In genomic region chr5:37716505-37717372, GRCm38 (mm10) we compare ENCODE assay signal across 8 mouse cellular contexts. TPM values are rescaled to one million over a fixed set of nuclear protein-coding genes. Genes with fewer than 3 reads are reported as not detected.
A peak's percentile ranks its signal among the peaks of the same experiment; 100 is the strongest.
DNase-seq lines count a peak whose midpoint lies in the region; ATAC-seq and TF ChIP-seq lines count a peak whose summit lies in the region.

Gene Stk32b (minus strand): TSS chr5:37717171.

- peak within 1 kb of the TSS; percentile 61 for H3K9ac ChIP-seq in heart, embryonic 14.5 days (ENCODE audit: low read length)

- DNase-seq in gastrocnemius, postnatal 14 days: peak; percentile 12
- DNase-seq in gastrocnemius, adult 8-10 months (ENCODE audit: low spot score in 2 of 2): no peak
- DNase-seq in embryo, embryonic 10.5 days (ENCODE audit: low spot score): peak; percentile 76
- DNase-seq in kidney, postnatal 14 days: peak; percentile 72
- DNase-seq in lung, postnatal 36 days: peak; percentile 40
- peak; percentile 10 for DNase-seq in testis, postnatal 14 days (ENCODE audit: low spot score)
- no peak for DNase-seq in thymus, adult 2 months

- 2% methylated on average over 40 of the region's 40 CpGs for WGBS in heart, embryonic 14.5 days
- 6% methylated on average over 40 of the region's 40 CpGs for WGBS in thymus, adult 2 months

- peaks cover 7% of the 10 kb centered on the region; the same call in 1 of the 2 replicates for H3K9me3 ChIP-seq in heart, embryonic 14.5 days (ENCODE audit: control insufficient read depth, low read length)

- H3K27ac ChIP-seq in heart, embryonic 14.5 days (replicated peaks in 1 of 2; ENCODE audit: control insufficient read depth in 1 of 2, insufficient read depth in 1 of 2, low read depth in 2 of 2, low read length in 2 of 2): no peak within 1 kb of the TSS
- no peak within 1 kb of the TSS for H3K27ac ChIP-seq in thymus, adult 2 months (ENCODE audit: control insufficient read depth, insufficient read depth, low read length)

- H3K4me1 ChIP-seq in heart, embryonic 14.5 days (ENCODE audit: control insufficient read depth in 2 of 2, insufficient read depth in 2 of 2, low read length in 2 of 2): peaks cover 2 to 11% of the 10 kb centered on the region in 2 experiments; a peak in 2 of 4 replicates
- no peaks in the 10 kb centered on the region for H3K4me1 ChIP-seq in thymus, adult 2 months (replicated peaks; ENCODE audit: control insufficient read depth, insufficient read depth, low read length)

- H3K27me3 ChIP-seq in heart, embryonic 14.5 days (ENCODE audit: control insufficient read depth, insufficient read depth, low read length): peaks cover 40% of the 10 kb centered on the region
- H3K27me3 ChIP-seq in thymus, adult 2 months (ENCODE audit: control insufficient read depth, insufficient read depth, low read length): no peaks in the 10 kb centered on the region

- intact Hi-C loops in gastrocnemius, postnatal 14 days (cut with DNase I; ENCODE audit: low total_unique reads): loop anchor here (10.0 kb wide), 1 partner anchor 422 kb away; no protein-coding TSS in a partner anchor

- ATAC-seq in heart, embryonic 14.5 days (ENCODE audit: insufficient number of reproducible peaks, insufficient read depth, low FRiP score, low read depth): 0 out of 2 replicates have a peak, but pooled peaks have one; percentile 33

- H3K4me3 ChIP-seq in heart, embryonic 14.5 days (ENCODE audit: control insufficient read depth in 1 of 2, insufficient read depth in 1 of 2, low read depth in 1 of 2, low read length in 2 of 2): peak within 1 kb of the TSS; percentile 43 to 44
- H3K4me3 ChIP-seq in thymus, adult 2 months (ENCODE audit: control insufficient read depth, insufficient read depth, low read length): no peak within 1 kb of the TSS

- no peaks in the 10 kb centered on the region for H3K36me3 ChIP-seq in heart, embryonic 14.5 days (ENCODE audit: control insufficient read depth, insufficient read depth, low read length)
- no peaks in the 10 kb centered on the region for H3K36me3 ChIP-seq in thymus, adult 2 months (ENCODE audit: control insufficient read depth, insufficient read depth, low read length)

- no peak for TF ChIP-seq CTCF in thymus, adult 2 months (IDR thresholded peaks at IDR 0.05; ENCODE audit: borderline replicate concordance, control insufficient read depth, extremely low read depth, insufficient read depth, low read length, poor library complexity)

- no peak for TF ChIP-seq POLR2A in thymus, adult 2 months (IDR thresholded peaks at IDR 0.05; ENCODE audit: control insufficient read depth, extremely low read depth, insufficient read depth, low read length, poor library complexity)

- peak within 1 kb of the TSS; percentile 82 for H3K4me2 ChIP-seq in heart, embryonic 14.5 days (ENCODE audit: low read length)

RNA-seq across cellular contexts. Expression of gene Stk32b, which starts in this region (rescaled TPM):
- total RNA-seq in gastrocnemius, postnatal 14 days (2021): under 1 TPM in 1 of 2 experiments, not detected in 1; 0.12 TPM
- under 1 TPM in 3 of 4 experiments, not detected in 1; 0.10 to 0.20 (median 0.16) TPM for total RNA-seq in gastrocnemius, adult 8-10 months (2022)
- polyA plus RNA-seq in heart, embryonic 14.5 days (2014; fragmentation: Nextera tagmentation; extraction: Ambion mirVana): 0.93 and 1.3 TPM in 2 replicates
- 0.19 and 0.28 TPM in 2 replicates for polyA plus RNA-seq in thymus, adult 2 months (2012; rRNA removed)

Comparison
In these comparisons a context has a peak if more than half of its experiments do, and no peak if none do; other contexts are left out.
1. Peak in DNase-seq in gastrocnemius, postnatal 14 days; RNA of the gene not detected or under 1 TPM.
2. DNase-seq: peak in embryo, embryonic 10.5 days (single experiment), kidney, postnatal 14 days (single experiment), lung, postnatal 36 days (single experiment) and testis, postnatal 14 days (single experiment); none in gastrocnemius, adult 8-10 months (0 of 2) and thymus, adult 2 months (single experiment).